Mouse (Mus musculus) olfactory bulb, adult 2 months (tissue): ENCODE results near the gene Gm11096. TPM values are rescaled to one million over a fixed set of nuclear protein-coding genes. Genes with fewer than 3 reads are reported as not detected.

Experiments used
- H3K27ac ChIP-seq: fragments of 200-500 bp; 2 replicates; pipeline ENCODE4 v1.5.1; 2012; ENCODE audit warnings: low read depth, low read length; ENCODE audit not compliant: insufficient read depth
- H3K4me1 ChIP-seq: fragments of 200-500 bp; 2 replicates; pipeline ENCODE4 v1.6.1; 2012; ENCODE audit warnings: low read length; ENCODE audit not compliant: control insufficient read depth, insufficient read depth
- H3K4me3 ChIP-seq: fragments of 200-500 bp; 2 replicates; pipeline ENCODE4 v1.5.1; 2012; ENCODE audit warnings: mild to moderate bottlenecking, low read depth, low read length, moderate library complexity; ENCODE audit not compliant: insufficient read depth
- CTCF ChIP-seq: fragments of 200-500 bp; IDR thresholded peaks from 2 replicates; pipeline ENCODE4 v1.5.1; 2012; ENCODE audit warnings: low read depth, mild to moderate bottlenecking, low read length, moderate library complexity; ENCODE audit not compliant: insufficient read depth
- POLR2A ChIP-seq: fragments of 200-500 bp; IDR thresholded peaks from 2 replicates; pipeline ENCODE4 v1.6.1; 2012; ENCODE audit warnings: mild to moderate bottlenecking, low read depth, low read length, moderate library complexity; ENCODE audit not compliant: insufficient read depth
- WGBS: fragments of 180-500 bp; shearing (Covaris S2); methylation state at CpG from one replicate; pipeline ENCODE4 v1.1.7; 2018; 5-methylcytosine and 5-hydroxymethylcytosine counted together
- polyA plus RNA-seq: library from polyadenylated mRNA; stranded (reverse); fragments of >200 nt; gene quantifications from 2 replicates; pipeline ENCODE4 v1.2.4, GENCODE M21; 2012; ENCODE audit warnings: low replicate concordance; ENCODE audit not compliant: missing spikeins, insufficient read depth, insufficient read length

Gene Gm11096
- polyA plus RNA-seq, 1 experiment, result not detected

GRCm38 (mm10) chr17:81419802-81420459 lies 21.6 kb upstream of the Gm11096 start:
- H3K4me3 ChIP-seq, result no peak overlapping the region
- whole genome bisulfite sequencing, result 32% methylated on average over 10 of the region's 10 CpGs
- H3K4me1 ChIP-seq, result peaks cover 10% of the 10 kb centered on the region
- peak overlapping the region; percentile 37; the same call in 1 of the 2 replicates for H3K27ac ChIP-seq
- TF ChIP-seq CTCF, result no peak
- no peak for TF ChIP-seq POLR2A

GRCm38 (mm10) chr17:81424256-81424912 lies 17.2 kb upstream of the Gm11096 start:
- 67% methylated on average over 10 of the region's 10 CpGs for WGBS
- H3K4me1 ChIP-seq, result peaks cover 11% of the 10 kb centered on the region
- H3K27ac ChIP-seq, result no peak overlapping the region
- TF ChIP-seq POLR2A (no peak), CTCF (no peak)
- H3K4me3 ChIP-seq, result no peak overlapping the region

GRCm38 (mm10) chr17:81427245-81427644 lies 14.3 kb upstream of the Gm11096 start:
- no peak overlapping the region for H3K4me3 ChIP-seq
- WGBS, result 62% methylated on average over 7 of the region's 7 CpGs
- peaks cover 5% of the 10 kb centered on the region; the same call in 1 of the 2 replicates for H3K4me1 ChIP-seq
- H3K27ac ChIP-seq, result no peak overlapping the region
- TF ChIP-seq CTCF (no peak), POLR2A (no peak)

GRCm38 (mm10) chr17:81432733-81433132 lies 8.8 kb upstream of the Gm11096 start:
- no peak for TF ChIP-seq CTCF
- TF ChIP-seq POLR2A, result no peak
- Histone ChIP-seq H3K4me3 (no peak overlapping the region), H3K27ac (no peak overlapping the region), H3K4me1 (peaks cover 4% of the 10 kb centered on the region; the same call in 1 of the 2 replicates)
- 58% methylated on average over 2 of the region's 2 CpGs for WGBS

- TF ChIP-seq CTCF, result no peak
- TF ChIP-seq POLR2A, result no peak
- 50% methylated on average over 5 of the region's 5 CpGs for WGBS
- Histone ChIP-seq H3K27ac (no peak overlapping the region), H3K4me3 (no peak overlapping the region), H3K4me1 (peaks cover 2% of the 10 kb centered on the region; the same call in 1 of the 2 replicates)
These were observed 8.4 kb upstream of the Gm11096 start for GRCm38 (mm10) chr17:81433148-81433547.

- TF ChIP-seq CTCF (no peak), POLR2A (no peak)
- 54% methylated on average over 3 of the region's 3 CpGs for WGBS
- peaks cover 6% of the 10 kb centered on the region for H3K4me1 ChIP-seq
These were observed 13.7 kb downstream of the Gm11096 start for GRCm38 (mm10) chr17:81455269-81455668.

GRCm38 (mm10) chr17:81455977-81456376 lies 14.4 kb downstream of the Gm11096 start:
- H3K4me3 ChIP-seq, result no peak overlapping the region
- 79% methylated on average over 7 of the region's 7 CpGs for WGBS
- H3K4me1 ChIP-seq, result peaks cover 6% of the 10 kb centered on the region
- no peak for TF ChIP-seq CTCF
- TF ChIP-seq POLR2A, result no peak
- no peak overlapping the region for H3K27ac ChIP-seq

More at GRCm38 (mm10) chr17:81455269-81455668, 13.7 kb downstream of the Gm11096 start:
- Histone ChIP-seq H3K27ac (no peak overlapping the region), H3K4me3 (no peak overlapping the region)

GRCm38 (mm10) chr17:81459379-81459778 lies 17.8 kb downstream of the Gm11096 start:
- Histone ChIP-seq H3K27ac (no peak overlapping the region), H3K4me1 (peaks cover 4% of the 10 kb centered on the region), H3K4me3 (no peak overlapping the region)
- 87% methylated on average over 3 of the region's 3 CpGs for WGBS
- no peak for TF ChIP-seq CTCF
- no peak for TF ChIP-seq POLR2A

- Histone ChIP-seq H3K4me3 (no peak overlapping the region), H3K4me1 (no peaks in the 10 kb centered on the region), H3K27ac (no peak overlapping the region)
- TF ChIP-seq POLR2A (no peak), CTCF (no peak)
- WGBS, result 73% methylated on average over 5 of the region's 5 CpGs
These were observed 27.4 kb downstream of the Gm11096 start for GRCm38 (mm10) chr17:81468941-81469340.
